Mouse (Mus musculus) embryonic fibroblast, embryonic 13.5 days (primary cell): Measurements from ENCODE around the gene Jun.
A peak's percentile ranks its signal among the peaks of the same experiment; 100 is the strongest.

Experiments used
- CTCF ChIP-seq: IDR thresholded peaks from 2 replicates; pipeline ENCODE4 v1.5.1; 2011; ENCODE audit warnings: mild to moderate bottlenecking, control low read depth, low read length, moderate library complexity, borderline replicate concordance; ENCODE audit not compliant: insufficient read depth
- POLR2A ChIP-seq: IDR thresholded peaks from 2 replicates; pipeline ENCODE4 v1.6.1; 2011; ENCODE audit warnings: low read depth, mild to moderate bottlenecking, control low read depth, low read length, moderate library complexity

DNA sequence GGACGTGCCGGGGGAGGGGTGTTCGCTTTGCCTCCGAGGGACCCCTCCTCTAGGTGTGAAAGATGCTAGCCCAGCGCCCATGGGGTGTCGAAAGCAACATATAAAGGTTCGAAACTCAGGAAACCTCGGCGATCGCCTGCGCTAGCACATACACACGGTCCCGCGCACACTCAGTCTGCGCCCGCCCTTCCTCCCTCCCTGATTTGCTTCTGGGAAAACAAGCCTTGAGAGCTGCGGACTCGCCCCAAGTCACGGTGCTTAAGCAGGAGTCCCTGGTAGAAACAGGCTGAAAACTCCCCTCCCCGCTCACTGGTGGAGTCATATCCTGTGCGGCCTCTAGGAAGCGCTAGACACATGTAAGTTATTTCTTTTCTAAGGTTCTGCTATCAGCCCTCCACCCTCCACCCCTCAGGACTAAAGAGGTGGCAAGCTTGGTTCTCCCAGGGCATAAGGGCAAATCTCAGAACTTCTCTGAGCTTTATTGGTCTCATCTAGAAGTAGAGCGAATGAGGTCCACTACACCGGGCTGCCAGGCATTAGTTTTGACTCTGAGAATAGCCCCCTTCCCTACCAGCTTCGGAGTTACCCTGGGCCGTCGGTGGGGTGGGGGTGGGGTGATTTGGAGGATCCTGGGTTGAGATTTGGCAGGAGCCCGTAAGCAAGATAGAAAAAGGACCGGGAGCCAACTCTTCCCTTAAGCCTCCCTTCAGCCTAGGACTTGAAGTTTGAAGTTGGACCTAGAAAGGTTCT lies 1.2 kb upstream of the Jun start:
- TF ChIP-seq CTCF: peak; percentile 27; the same call in 1 of the 2 replicates
- peak; percentile 72 for TF ChIP-seq POLR2A
